Mouse (Mus musculus): Measurements from ENCODE around the gene S100a6.
A peak's percentile ranks its signal among the peaks of the same experiment; 100 is the strongest.

S100a6 gene

DNA sequence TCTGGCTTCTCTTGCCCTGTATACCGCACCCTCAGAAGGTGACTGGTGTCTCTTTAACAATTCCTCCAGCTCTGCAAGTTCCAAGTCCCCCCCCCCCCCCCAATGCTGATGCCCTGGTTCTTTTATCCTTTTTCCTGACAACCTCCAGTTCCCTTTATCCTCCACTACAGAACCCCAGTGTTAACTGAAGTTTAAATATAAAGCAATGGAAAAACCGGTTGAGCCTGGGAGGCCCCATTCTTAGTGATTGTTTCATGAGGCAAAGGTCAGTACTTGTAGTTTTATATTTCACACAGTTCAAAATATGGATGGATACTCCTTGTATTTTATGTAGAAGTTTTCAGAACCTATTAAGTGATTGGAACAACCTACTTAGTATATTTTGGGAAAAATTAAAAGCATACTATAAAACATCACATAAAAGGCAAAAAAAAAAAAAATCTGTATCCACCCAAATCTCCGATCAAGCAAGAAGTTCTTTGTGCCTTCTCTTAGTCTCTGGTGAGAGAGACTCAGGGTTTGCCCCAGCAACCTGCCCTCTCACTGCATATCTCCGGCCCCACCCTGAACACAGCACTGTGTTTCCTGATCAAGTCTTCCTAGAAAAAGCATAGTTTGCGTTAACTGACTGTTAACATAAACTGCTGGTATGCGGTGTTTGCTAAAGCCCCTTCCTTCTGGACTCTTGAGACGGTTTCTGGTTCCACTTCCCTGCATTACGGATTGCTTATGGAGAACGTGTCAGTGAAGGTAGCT lies 13.8 kb downstream of the S100a6 start:
- DNase-seq (ENCODE audit: low spot score): no peak

DNA sequence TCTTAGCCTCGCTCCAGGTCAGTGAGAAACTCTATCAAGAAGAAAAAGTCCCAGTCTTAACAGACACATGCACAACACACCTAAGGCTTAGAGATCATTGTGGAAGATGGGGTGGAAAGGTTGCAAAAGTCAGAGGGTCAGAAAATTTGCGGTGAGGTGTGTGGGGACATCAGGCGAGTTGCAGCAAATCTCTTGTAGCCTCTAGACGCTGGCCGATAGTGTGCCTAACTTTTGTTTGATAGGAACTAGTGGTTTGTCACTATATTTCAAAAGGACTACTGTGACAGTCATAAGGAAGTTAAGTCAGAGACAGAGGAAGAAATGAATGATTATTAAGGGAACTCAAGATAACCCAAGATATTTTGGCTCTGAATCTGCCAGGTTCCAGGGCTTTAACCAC lies 14.7 kb downstream of the S100a6 start:
- DNase-seq (ENCODE audit: low spot score): no peak

DNA sequence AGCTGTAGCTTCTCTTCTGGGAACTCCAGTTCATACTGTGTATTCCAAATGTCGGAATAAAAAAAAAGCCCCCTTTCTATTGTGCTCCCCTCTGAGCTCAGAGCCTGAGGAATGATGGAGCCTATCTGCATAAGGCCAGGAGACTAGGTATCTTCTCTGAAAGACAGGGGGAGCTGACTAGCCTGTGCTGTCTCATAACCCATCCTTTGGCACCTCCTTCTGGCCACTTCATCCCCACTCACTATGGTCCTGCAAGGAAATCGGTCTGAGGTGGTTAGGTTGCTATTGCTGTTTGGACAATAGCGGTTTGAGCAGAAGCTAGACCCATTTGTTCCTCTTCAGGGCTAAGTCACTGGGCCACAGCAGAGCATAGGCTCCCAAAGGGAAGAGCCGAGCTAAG lies 15.1 kb downstream of the S100a6 start:
- DNase-seq (ENCODE audit: low spot score): no peak

DNA sequence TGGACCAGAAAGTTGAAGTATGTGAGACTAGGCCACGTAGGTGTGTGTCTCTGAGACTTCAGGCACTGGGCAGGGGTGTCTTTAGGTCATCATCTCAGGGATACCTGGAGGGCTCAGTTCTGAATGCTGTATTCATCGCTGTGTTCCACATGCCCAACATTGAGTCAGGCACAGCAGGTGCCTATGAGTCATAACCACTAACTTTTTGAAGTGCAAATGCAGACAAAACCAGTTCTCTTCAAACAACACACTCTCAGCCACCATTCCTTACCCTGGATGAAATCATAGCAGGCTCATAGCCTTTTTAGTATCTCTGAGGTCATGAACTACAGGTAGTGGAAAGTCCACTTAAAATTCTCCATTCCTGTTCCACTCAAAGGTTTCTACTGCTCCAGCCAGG lies 16.6 kb downstream of the S100a6 start:
- no peak for DNase-seq (ENCODE audit: low spot score)

DNA sequence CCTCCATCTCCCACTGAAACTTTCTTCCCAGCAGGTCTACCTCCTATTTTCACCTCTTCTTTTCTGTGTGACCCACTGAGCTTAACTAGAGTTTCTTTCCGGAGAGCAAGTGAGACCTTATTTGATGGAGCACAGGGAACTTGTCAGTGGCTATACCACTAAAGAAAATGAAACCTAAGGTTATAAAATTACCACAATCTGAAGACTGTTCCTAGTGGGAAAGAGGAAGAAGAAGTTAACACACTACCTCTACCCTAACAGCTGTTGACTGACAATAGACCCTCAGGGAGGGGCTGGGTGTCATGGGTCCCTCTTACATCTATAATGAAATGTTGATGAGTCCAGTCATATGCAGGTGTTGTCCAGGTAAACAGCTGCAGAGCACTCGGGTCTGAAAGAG lies 19.3 kb downstream of the S100a6 start:
- DNase-seq (ENCODE audit: low spot score): no peak

DNA sequence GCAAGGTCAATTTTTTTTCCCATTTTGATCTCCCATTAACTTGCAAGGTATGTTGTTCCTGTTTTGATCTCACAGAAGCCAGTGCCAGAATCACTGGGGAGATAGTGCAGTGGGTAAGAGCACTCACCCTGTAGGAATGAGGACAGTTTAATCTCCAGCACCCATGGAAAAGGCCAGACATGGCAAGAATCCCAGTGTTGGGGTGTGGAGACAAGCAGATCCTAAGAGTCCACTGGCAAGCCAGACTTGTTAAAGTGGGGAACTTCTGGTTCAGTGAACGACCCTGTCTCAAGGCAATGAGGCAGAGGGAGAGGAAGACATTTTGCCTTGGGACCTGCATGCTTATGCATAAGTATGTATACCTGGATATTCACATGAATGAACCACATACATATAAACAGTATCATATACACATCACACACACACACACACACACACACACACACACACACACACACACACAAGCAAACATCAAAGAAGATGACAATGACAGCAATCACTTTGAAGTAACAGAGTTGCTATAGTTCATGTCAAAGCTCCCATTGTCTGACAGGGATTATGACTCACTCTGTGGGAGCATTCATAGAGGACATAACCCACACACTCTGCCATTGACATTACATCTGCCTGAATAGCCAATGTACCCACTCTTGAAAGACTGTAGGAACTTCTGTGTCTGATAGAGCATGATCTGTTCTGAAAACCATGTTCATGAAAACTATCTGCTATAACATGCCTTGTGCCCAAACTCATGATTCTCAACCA lies 26.0 kb downstream of the S100a6 start:
- no peak for DNase-seq (ENCODE audit: low spot score)

DNA sequence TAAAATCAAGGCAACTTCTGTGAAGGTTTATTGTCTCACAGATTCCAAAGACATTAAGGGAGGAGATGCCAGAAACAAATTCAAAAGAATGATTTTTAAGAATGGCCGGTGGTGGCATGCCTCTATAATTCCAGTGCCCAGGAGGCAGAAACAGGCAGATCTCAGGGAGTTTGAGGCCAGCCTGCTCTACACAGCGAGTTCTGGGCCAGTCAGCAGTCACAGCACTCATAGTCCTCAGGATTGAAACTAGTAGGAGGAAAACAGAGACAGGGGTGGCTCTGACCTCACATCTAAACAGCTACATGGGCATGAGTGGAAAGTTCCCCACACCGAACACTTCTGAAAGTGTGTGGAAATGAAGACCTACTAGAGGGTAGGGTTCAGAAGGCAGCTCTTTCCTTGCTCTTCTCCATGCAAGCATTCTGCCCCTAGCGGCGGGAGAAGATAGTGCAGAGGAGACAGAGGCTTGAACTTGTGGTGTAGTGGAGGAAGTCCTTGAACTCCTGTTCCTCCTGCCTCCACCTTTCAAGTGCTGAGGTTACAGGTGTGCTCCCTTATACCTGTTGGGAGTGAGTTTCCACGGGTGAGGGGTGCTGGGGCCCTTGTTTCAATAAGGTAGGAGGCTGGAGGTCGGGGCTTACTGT lies 27.0 kb downstream of the S100a6 start:
- DNase-seq (ENCODE audit: low spot score): no peak

DNA sequence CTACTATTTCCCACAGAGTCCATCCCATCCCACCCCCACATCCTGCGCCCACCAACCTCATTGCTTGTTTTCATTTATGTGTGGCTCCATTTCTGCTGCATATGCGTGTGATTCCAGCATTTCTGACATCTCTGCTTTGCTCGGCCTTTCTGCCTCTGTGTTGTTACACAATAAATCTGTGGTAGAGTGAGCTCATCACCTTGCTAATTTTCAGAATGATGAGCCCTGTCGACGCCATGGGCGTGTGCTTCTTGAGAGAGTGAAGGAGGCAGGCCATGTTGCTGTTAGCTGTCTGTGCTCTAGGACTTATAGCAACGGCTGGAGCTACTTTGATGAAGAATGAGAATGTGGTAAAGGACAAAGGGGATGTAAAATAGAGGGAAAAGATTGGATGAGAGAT lies 28.3 kb downstream of the S100a6 start:
- no peak for DNase-seq (ENCODE audit: low spot score)

DNA sequence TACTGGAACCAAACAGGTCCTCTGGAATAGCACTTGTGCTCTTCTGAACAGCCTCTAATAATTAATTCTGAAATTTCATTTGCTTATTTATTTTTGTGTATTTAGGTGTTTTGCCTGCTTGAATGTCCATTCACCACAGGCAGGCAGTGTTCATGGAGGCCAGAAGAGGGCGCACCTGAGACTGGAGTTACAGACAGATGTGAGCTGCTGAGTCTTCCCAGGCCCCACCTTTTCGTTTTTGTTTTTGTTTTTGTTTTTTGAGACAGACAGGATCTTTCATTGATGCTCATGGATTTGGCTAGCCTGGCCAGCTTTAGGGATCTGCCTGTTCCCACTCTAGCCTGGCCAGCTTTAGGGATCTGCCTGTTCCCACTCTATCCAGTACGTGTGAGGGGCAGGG lies 31.5 kb downstream of the S100a6 start:
- no peak for DNase-seq (ENCODE audit: low spot score)

DNA sequence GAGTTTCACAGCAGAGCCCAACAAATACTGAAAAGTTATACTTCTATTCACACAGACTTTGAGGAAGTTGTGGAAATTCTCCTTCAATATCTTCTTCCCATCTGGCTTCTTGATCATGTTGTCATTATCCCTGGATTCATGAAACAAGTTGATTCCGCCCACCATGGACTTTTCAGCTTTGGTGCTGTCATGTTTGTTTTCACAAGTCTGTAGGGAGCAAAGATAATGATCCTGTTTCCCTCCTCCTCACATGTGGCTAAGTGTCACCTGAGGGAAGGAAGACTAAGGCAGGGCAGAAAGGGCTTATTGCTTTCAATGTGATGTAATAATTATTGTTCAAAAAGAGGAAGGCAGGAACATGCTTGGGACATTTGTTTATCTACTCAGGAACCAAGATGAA lies 34.6 kb downstream of the S100a6 start:
- no peak for DNase-seq (ENCODE audit: low spot score)

DNA sequence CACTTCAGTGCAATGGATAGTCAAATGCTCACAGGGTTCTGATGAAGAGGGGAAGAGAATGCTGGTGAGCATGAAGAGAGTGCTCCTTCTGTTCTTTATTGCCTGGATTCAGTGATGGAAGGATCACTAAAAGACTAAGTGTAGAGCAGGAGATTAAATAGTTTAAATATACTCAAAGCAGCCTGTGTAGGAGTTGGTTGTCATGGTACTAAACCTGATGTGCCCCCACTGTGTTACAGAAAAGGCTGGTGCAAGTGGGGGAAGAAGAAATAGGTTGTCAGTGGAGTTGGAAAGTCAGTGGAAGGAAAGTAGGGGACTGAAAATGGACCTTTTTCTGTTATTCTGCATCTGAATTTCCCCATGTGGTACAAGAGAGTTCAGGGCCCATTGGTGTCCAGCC lies 36.3 kb downstream of the S100a6 start:
- no peak for DNase-seq (ENCODE audit: low spot score)

DNA sequence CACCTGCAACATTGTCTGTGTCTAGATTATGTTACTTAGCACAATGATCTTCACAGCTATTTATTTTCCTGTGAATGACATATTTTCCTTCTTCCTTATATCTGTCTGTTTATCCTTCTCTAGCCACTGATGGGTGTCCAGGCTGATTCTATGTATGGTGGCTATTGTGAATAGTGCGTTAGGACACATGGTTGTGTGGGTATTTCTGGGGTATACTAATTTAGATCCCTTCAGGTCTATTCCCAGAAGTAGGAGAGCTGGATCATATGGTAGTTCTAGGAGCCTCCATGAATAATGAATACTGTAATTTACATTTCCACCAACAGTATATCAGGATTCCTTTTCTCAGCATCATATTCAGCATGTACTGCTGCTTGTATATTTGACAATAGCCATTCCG lies 37.1 kb downstream of the S100a6 start:
- DNase-seq (ENCODE audit: low spot score): no peak

DNA sequence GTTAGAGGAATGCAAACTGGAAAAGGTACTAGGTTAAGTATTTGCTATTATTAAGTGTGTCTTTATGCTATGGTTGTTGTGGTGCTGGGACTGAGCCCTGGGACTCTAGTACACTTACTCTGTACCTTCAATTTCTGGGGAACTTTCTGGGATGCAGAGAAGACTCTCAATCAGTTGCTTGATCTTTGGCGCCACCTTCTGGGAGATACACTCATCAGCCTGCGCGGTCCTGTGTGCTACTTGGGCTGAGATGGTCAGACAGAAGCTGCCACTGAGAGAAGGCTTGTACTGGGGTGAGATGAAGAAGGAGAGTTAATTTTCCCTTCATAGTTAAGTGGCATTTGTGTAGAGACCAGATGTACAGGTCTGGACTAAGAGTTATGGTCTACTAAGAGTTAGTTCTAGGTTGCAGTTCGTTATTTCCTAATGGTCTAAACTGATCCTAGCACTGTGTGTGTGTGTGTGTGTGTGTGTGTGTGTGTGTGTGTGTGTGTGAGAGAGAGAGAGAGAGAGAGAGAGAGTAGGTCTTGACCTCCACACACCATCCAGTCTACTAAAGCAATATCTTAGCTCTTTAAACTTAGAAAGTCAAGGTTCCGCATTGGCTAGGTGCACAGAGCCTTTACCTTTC lies 40.3 kb downstream of the S100a6 start:
- DNase-seq (ENCODE audit: low spot score): peak; percentile 76

DNA sequence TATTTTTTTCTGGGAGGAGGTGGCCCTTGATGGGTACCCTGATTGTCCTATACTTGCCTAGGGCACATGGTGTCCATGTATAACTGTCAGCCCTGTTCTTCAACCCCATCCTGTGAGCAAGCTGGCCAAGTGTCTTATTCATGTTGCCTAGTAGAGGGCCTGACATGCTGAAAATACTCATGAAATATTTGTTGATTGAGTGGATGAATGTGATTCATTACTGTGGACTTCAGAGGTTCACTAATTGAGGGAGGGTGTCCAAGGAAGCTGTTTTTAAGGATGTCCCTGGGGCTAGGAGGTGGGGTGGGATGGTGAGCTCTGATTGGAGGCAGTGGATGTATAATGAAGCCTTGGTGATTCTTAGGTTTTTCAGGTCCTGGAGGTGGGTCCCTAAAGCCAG lies 41.0 kb downstream of the S100a6 start, which contains the start of gene S100a7a:
S100a7a (plus strand) TSS at position 301 of the 400 bp plus-strand sequence.
- no peak for DNase-seq (ENCODE audit: low spot score)

DNA sequence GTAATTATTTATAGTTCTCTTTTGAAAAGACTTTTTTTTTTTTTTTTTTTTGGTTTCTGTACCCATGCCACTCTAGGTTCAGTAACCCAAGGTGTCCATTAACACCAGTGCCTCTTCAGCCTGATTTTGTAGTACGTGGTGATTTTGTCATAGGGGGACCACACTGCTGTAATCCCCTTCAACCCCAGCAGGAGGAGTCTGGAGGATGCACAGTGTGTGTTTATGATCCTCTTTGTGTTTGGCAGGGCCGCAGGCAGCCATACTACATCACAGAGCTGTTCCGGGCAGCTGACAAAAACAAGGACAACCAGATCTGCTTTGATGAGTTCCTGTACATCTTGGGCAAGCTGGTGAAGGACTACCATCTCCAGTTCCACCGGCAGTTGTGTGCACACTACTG lies 44.7 kb downstream of the S100a6 start:
- DNase-seq (ENCODE audit: low spot score): no peak

DNA sequence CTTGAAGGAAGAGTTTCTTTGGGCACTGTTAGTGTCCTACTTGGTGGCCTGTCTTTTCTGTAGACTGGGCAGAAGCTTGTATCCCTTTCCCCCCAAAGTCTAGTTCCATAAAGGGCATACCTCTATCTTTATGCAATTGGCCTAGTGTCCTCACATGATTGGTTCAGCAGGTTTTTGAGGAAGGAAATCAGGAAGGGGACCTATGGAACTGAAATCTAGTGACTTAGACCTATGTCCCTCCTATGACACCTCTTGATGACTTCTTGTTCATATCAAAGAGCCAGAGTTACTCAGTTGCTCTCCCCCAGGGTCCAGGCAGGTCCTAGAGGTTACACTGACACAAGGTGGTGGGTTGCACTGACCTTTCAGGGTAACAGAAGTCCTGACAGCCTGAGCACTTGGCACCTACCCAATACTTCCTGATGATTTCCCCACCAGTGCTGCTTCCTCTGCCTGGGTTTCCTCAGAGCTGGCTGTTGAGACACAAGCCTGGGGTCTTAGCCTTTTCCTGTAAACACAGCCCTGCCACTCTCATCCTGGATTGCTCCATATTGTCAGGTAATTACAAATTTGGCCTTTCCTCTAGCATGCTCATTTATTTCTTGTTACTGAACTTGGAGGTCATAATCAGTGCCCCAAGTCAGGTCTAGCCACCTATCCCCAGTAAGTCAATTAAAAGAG lies 46.8 kb downstream of the S100a6 start:
- DNase-seq (ENCODE audit: low spot score): no peak

DNA sequence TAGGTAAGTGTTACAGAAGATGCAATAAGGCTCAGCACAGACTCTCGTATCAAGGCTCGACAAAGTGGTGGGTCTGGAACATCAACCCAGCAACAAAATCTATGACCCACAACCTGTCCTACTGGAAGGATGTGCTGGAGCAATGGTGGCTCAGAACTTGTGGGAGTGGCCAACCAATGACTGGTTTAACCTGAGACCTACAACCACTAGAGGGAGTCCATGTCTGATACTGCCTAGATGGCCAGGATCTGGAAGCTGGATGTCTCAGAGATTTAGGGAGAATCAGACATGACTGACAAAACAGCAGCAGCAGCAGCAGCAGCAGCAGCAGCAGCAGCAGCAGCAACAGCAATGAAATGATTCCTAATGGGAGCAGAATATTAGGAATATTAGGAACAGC lies 51.5 kb downstream of the S100a6 start:
- no peak for DNase-seq (ENCODE audit: low spot score)

DNA sequence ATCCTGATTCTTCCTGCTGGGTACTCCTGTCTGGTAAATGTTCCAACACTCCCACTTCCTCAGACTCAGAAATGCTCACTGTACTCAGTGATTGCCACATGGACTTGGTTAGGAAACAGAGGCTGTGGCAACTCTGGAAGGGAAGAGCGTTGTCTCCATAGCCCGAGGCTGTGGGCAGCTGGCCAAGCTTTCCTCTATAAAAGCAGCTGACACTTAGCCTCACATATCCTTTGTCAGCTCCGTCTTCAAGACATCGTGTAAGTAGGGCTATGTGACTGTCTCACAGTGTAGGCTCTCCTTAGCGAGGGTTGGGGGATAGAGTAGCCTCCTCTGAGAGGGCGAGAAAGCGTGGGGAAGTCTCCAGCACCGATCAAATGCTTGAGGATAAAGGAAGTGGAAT lies 56.2 kb downstream of the S100a6 start, which contains the start of gene S100a8:
S100a8 (plus strand) TSS at position 133 of the 400 bp plus-strand sequence.
- DNase-seq (ENCODE audit: low spot score): no peak

Data from layer of hippocampus, adult 9-10 months (tissue).